In genomic region chr4:21971949-21972348, GRCm38 (mm10) we compare ENCODE assay signal across 20 mouse cellular contexts. TPM values are rescaled to one million over a fixed set of nuclear protein-coding genes. Genes with fewer than 3 reads are reported as not detected.
"Had no signal": no experiment of that assay in that cellular context is flagged by ENCODE, and none has a peak within 500 bp of the region (broad histone marks: within the 10 kb centered on the region; RNA-seq: fewer than 3 reads in every experiment).

No protein-coding gene starts in this region.

- H3K4me3 ChIP-seq: kidney, embryonic 15.5 days; stomach, embryonic 15.5 days had no signal

- H3K27me3 ChIP-seq: kidney, embryonic 15.5 days; stomach, embryonic 15.5 days had no signal

- H3K9ac ChIP-seq: kidney, embryonic 15.5 days; liver, embryonic 14.5 days; liver, postnatal 0 days; lung, embryonic 14.5 days; stomach, embryonic 15.5 days had no signal

- H3K4me2 ChIP-seq: kidney, embryonic 15.5 days; lung, embryonic 14.5 days; midbrain, embryonic 11.5 days; stomach, embryonic 15.5 days had no signal

- H3K4me1 ChIP-seq: kidney, embryonic 15.5 days; stomach, embryonic 15.5 days had no signal

- ATAC-seq: liver, postnatal 0 days had no signal

- H3K9me3 ChIP-seq: kidney, embryonic 15.5 days; stomach, embryonic 15.5 days had no signal

- DNase-seq: kidney, adult 8-10 months; kidney, postnatal 10 days; kidney, postnatal 36 days; layer of hippocampus, postnatal 36 days; liver, postnatal 0 days; lung, embryonic 14.5 days; lung, postnatal 10 days; lung, postnatal 4 days; midbrain, embryonic 14.5 days; right cerebral cortex, postnatal 25 days; spleen, adult 18-20 months; thymus, adult 18-20 months; thymus, postnatal 36 days had no signal

- H3K36me3 ChIP-seq: kidney, embryonic 15.5 days; stomach, embryonic 15.5 days had no signal

- H3K27ac ChIP-seq: kidney, embryonic 15.5 days; liver, embryonic 14.5 days; stomach, embryonic 15.5 days had no signal

RNA-seq across cellular contexts. Expression of gene Faxc, which starts 40.8 kb away (rescaled TPM):
- total RNA-seq: megakaryocyte progenitor cell, adult 5-6 weeks; megakaryocyte-erythroid progenitor cell, adult 5-6 weeks had no signal
- polyA plus RNA-seq: liver, adult 2 months; liver, postnatal 0 days had no signal
